Mouse (Mus musculus) spleen, adult 2 months (tissue): Measurements from ENCODE around the gene Limd1.

Source experiments
- CTCF ChIP-seq: fragments of 200-500 bp; IDR thresholded peaks from 2 replicates; pipeline ENCODE4 v1.5.1; 2011; ENCODE audit warnings: mild to moderate bottlenecking, inconsistent platforms; ENCODE audit not compliant: insufficient read depth, insufficient read length, insufficient replicate concordance; ENCODE audit errors: extremely low read depth
- POLR2A ChIP-seq: fragments of 200-500 bp; IDR thresholded peaks from 2 replicates; pipeline ENCODE4 v1.6.1; 2011; ENCODE audit warnings: low read depth, low read length, inconsistent platforms

- TF ChIP-seq POLR2A = no peak
- no peak for TF ChIP-seq CTCF
These were observed 18.2 kb downstream of the Limd1 start for GRCm38 (mm10) chr9:123496665-123497064.
